Mouse (Mus musculus) gastrocnemius, adult 8-10 months (tissue): ENCODE results near the gene Rbm20. TPM values are rescaled to one million over a fixed set of nuclear protein-coding genes. Genes with fewer than 3 reads are reported as not detected.
A peak's percentile ranks its signal among the peaks of the same experiment; 100 is the strongest.

Source experiments
- DNase-seq, 2 experiments: peaks; one replicate each; pipeline ENCODE4 v3.0.0; 2022; ENCODE audit warnings: low spot score in 2 of 2
- total RNA-seq, 4 experiments: library from RNA; stranded (reverse); gene quantifications; 2 replicates each; pipeline ENCODE4 v1.2.4; 2022

Gene Rbm20
- total RNA-seq, 4 experiments from 2014 or later: 70.2 to 89.8 (median 84.0) TPM

GRCm38 (mm10) chr19:53670625-53671141, 6.4 kb upstream of the Rbm20 start:
- peak; percentile 80 for DNase-seq

DNA sequence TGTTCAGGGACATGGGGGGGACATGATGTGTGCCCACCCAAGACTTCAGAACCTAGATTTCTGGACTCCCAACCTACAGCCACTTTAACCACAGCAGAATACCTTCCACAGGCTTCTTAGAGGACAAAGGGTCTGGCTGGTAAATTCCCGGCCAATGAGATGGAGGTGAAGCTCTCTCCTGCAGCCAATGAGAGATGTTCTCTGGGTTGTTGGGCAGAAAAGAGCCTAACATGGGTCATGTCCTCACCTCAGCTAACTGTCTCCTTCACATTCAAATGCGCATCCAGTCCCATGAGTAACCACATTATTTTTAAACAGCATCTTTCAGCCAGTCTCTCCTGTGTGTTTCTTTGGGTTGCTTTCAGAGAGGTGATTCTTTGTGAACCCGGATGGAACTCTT, 5.7 kb upstream of the Rbm20 start:
- no peak for DNase-seq

GRCm38 (mm10) chr19:53674131-53674925, 2.8 kb upstream of the Rbm20 start:
- no peak for DNase-seq

DNA sequence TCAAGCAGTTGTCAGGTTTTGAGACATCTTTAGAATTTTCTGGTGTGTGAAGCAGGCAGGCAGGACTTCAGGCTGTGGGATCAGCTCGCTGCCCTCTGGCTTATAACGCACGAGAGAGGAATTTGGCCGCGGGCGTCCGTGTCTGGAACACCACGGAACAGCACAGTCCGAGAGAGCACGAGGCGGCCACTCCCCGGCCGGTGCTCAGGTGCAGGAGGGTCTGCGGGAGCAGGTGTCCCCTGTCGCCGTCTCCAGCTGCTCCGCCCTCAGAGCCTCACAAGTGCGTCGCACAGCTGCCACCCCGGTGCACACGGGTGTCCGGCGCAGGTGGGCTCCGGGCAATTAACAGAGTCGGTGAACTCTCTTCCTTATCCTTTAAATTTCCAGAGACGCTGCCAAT, 878 bp upstream of the Rbm20 start:
- no peak for DNase-seq

GRCm38 (mm10) chr19:53679194-53679593, 2.1 kb downstream of the Rbm20 start:
- DNase-seq: no peak

DNA sequence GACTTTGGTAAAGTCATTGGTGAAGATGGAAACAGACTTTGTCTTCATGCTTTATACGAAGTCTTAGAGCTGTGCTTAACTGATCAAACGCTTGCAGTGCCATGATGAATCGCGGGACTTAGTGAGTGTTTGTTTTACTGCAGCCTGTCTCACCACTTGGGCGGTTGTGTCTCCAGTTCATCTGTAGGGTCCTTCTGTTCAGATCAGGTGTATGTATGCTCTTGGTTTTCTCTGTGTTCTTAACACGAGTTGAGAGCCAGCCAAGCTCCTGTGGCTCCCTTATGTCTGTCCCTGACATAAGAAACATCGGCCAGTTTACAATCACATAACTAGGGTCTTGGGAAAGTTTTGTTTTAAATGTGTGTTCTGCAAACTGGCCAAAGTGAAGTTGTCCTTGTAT, 2.9 kb downstream of the Rbm20 start:
- no peak for DNase-seq

DNA sequence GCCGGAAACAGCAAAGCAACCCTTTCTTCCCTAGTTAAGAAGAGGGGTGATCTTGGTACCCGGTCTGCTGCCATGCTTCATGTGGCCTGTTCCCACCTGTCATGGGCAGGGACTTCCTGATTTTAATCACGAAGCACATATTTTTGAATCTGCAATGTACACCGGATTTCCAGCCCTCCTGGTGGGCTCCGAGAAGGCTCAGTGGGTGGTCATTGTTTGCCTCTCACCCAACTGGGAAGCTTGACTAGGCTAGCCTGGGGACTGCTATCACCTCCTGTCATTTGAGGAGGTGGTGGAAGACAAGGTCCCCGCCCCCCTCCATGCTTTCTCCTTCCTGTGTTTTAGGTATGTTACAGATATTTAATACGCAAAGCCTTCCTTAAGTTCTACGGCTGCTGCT, 5.3 kb downstream of the Rbm20 start:
- no peak for DNase-seq

- DNase-seq: no peak
Observed at GRCm38 (mm10) chr19:53687592-53687991, 10.5 kb downstream of the Rbm20 start.

- DNase-seq: no peak
Observed at GRCm38 (mm10) chr19:53690816-53691215, 13.7 kb downstream of the Rbm20 start.

DNA sequence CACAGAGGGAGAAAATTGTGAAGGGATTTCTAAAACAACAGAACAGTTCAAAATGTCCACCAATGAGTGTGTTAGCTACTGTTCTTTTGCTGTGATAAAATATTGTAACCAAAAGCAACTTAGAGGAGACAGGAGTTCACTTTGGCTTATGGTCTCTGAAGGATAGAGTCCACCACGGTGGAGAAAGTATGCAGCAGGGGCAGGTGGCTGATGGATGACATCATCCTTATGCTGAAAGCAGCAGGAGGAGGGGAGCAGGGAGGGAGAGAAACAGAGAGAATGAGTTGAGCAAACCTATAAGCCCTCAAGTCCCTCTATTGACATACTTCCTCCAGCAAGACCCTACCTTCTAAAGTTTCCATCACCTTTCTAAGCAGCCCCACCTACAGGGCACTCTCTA, 16.9 kb downstream of the Rbm20 start:
- DNase-seq: no peak

GRCm38 (mm10) chr19:53696079-53696478, 19.0 kb downstream of the Rbm20 start:
- no peak for DNase-seq

DNA sequence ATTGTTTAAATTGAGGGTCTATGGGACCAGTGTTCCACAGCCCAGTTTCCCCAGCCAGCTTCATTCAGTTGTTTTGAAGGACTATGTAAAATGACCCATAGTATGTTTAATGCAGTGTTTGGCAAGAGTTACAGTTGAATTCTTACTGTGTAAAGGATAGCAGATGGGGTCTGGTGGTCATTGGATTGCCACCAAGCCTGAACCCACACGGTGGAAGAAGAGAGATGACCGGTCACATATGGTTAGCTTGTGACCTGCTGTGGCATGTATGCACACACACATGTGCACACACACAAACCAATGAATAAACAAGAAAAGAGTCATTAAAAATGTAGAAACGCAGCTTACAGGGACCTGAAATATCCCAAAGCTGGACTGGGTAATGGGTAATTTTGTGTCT, 19.5 kb downstream of the Rbm20 start:
- no peak for DNase-seq

DNA sequence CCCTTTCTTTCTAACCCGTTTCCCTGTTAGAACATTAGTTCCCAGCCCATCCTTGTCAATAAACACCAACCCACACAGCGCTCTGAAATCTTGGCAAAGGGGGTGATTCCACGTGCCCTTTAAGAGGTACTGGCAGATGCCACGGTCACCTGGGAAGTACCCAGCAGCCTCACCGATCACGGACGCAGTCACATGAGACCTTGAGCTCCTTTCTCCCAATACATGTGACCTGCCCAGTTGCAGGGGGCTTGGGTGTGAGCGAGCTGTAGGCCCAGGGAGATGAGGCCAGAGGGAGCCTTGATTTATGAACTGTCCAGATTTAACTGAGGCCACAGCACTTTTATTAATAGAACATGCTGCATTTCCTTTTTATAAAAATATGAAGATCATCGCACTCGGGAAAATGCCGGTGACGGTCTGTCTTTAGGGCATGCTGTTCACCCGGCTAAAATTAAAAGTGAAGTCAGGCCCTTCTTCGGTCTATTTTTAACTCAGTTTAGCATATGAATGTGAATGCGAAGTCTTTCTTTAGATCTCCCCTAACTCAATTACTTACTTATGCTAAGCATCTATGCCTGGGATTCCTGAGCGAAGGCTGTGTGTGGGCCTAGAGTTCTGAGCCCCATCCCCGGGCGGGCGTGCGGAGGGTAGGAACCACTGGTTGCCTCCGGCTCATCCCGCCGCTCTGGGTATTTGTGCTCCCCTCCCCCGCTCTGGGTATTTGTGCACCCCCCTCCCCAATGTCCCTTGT, 20.4 kb downstream of the Rbm20 start:
- DNase-seq: peak; percentile 57 to 72

DNA sequence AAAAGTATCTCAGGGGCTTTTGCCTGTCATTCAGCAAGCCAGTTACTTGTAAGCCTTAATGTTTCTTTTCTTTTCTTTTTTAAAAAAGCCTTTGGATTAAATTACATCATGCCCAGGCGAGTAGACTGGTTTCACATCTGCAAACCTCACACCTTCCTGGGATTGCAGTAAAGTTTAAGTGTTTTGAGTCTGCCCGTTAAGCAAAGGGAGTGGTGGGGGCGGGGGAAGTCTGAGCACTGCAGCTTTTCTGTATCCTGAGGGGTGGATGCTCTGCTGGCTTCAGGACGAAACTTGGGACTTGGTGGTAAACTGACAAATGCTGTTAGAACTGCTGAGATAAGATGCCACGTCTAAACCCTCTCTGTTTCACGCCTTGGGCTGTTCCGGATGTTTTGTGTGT, 22.6 kb downstream of the Rbm20 start:
- no peak for DNase-seq

- no peak for DNase-seq
Observed at GRCm38 (mm10) chr19:53701434-53701833, 24.3 kb downstream of the Rbm20 start.

- no peak for DNase-seq
Observed at GRCm38 (mm10) chr19:53704895-53705823, 28.1 kb downstream of the Rbm20 start.

DNA sequence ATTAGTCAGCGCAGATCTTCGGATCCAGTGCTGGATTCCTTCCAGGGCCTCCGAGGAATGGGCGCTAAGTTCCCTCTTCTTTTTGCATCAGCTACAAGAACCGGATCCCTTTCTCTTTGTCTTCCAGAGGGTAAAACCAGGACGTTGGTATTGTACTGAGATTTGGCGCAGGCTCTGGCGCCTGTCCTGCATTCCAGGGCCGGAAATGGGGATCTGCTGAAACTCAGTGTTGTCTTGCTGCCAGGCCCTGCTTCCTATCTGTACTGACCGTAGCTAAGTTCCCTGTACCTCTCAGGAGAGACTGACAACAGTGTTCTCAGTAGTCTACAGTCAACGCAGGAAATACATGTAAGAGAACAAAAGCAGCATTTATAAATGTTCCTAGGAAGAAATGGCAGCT, 31.3 kb downstream of the Rbm20 start:
- DNase-seq: no peak

DNA sequence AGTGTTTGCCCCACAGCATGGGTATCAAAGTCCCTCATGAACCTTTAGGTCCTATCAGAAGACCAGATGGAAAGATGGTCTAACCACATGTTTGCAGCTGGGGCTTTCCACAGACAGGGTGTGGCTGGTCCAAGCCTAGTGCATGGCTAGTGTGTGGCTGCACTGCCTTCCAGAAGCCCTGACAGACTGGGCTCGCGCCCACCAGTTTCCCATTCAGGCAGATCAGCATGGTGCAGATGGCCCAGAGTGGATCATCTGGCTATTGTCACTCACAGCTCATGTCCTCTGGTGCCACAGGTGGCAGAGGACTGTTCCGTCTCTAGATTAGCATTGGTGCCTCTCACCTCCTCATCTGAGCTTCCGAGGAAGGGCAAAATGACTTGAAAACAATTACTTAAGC, 33.8 kb downstream of the Rbm20 start:
- no peak for DNase-seq

DNA sequence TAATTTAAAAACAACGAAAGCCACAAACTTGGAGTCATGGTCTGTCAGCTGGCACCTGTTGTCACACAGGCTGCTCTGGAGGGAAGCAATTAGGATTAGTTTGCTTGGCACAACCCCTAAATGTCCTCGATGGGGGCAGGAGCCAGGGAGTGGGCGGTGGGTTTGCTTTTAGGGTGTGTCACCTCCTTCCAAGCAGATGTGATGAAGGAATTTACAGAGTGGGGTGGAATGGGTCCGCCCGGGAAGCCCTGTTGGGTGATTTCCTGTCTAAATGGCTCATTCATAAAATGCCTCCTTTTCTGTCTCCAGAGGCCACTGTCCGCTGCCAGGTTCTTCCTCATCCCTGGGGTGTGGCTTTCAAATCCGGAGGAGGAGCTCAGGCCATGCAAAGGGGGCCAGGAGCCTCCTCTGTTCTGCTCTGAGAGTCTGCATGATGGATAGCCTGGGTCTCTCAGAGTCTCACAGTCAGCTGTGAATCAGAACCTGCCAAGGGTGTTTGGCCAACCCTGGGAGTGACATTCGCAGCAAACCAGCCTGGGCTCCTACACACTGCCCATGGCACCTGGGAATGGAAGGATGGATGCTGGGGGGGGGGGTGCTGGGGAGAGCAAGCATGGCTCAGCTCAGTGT, 34.3 kb downstream of the Rbm20 start:
- DNase-seq: no peak

DNA sequence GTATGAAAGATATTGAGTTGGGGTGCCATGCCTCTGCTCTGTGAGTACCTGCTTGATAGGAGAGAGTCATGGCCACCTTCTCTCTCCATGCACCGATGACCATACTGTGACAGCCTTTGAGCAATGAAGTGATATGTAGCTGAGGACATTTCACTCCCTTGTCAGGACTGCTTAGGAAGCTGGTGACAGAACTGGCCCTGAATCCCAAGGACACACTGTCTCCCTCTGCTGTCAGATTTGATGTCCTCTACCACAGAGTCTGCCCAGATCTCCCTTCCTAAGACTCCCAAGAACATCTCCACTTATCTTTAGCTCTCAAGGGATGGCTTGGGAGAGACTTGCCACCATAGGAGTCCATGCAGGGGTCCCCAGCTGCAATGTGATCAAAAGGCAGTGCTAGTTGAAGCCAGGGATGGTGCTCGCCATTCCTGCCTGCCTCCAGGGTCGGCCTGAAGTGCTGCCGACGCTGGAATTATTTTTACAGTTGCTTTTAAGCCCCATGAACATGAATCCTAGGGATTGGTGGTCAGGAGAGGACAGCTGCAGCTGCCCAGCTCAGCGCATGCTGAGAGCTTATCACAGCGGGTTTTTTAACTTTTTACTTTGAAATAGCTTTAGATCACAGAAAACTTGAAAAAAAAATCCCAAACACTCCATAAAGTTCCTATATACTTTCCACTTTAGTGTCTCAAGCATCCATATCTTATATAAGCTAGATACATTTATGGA, 35.4 kb downstream of the Rbm20 start:
- no peak for DNase-seq
